Mouse (Mus musculus) intestine, embryonic 16.5 days (tissue): Measurements from ENCODE around the gene Pcmt1. TPM values are rescaled to one million over a fixed set of nuclear protein-coding genes. Genes with fewer than 3 reads are reported as not detected.

Source experiments
- ATAC-seq: fragments of 200-750 bp; cut with Nextera tagmentation; 2 replicates; pipeline ENCODE4 v1.8.0; 2017; ENCODE audit warnings: moderate TSS enrichment, moderate library complexity
- H3K27ac ChIP-seq: fragments of 300-500 bp; sonication (generic); 2 replicates; pipeline ENCODE4 v1.5.1; 2014; ENCODE audit warnings: mild to moderate bottlenecking, low read length
- H3K27me3 ChIP-seq: fragments of 300-500 bp; sonication (generic); replicated peaks from 2 replicates; pipeline ENCODE4 v1.6.1; 2014; ENCODE audit warnings: low read length, control low read depth, mixed read lengths; ENCODE audit not compliant: control insufficient read depth, insufficient read depth
- H3K36me3 ChIP-seq: fragments of 300-500 bp; sonication (generic); 2 replicates; pipeline ENCODE4 v1.6.1; 2014; ENCODE audit warnings: low read length, control low read depth; ENCODE audit not compliant: control insufficient read depth, insufficient read depth
- H3K4me1 ChIP-seq: fragments of 300-500 bp; sonication (generic); 2 replicates; pipeline ENCODE4 v1.6.1; 2014; ENCODE audit warnings: low read length, control low read depth, mixed read lengths; ENCODE audit not compliant: control insufficient read depth, insufficient read depth
- H3K4me2 ChIP-seq: fragments of 300-500 bp; sonication (generic); 2 replicates; pipeline ENCODE4 v1.6.1; 2014; ENCODE audit warnings: low read depth, low read length, control low read depth
- H3K4me3 ChIP-seq: fragments of 300-500 bp; sonication (generic); 2 replicates; pipeline ENCODE4 v1.5.1; 2014; ENCODE audit warnings: mild to moderate bottlenecking, low read length
- H3K9ac ChIP-seq: fragments of 300-500 bp; sonication (generic); 2 replicates; pipeline ENCODE4 v1.6.1; 2014; ENCODE audit warnings: low read depth, low read length
- H3K9me3 ChIP-seq: fragments of 300-500 bp; sonication (generic); 2 replicates; pipeline ENCODE4 v1.6.1; 2016; ENCODE audit warnings: low read length, control low read depth; ENCODE audit not compliant: control insufficient read depth
- WGBS: fragments of 180-500 bp; shearing (Covaris S2); extraction: QIAGEN DNeasy Blood & Tissue Kit; methylation state at CpG from one replicate; pipeline ENCODE4 v1.1.7; 2014; 5-methylcytosine and 5-hydroxymethylcytosine counted together
- polyA plus RNA-seq: library from polyadenylated mRNA; unstranded; fragments of >200 nt; fragmentation: Nextera tagmentation; extraction: Ambion mirVana; gene quantifications from 2 replicates; pipeline ENCODE4 v1.2.1, GENCODE M21; 2015

Pcmt1 gene
- polyA plus RNA-seq, 1 experiment from 2014 or later = 112 TPM

GRCm38 (mm10) chr10:7662471-7663141, 18.3 kb downstream of the Pcmt1 start:
- H3K4me1 ChIP-seq = no peaks in the 10 kb centered on the region
- H3K27ac ChIP-seq = peak overlapping the region; percentile 94
- peak overlapping the region; percentile 99 for H3K4me3 ChIP-seq
- H3K4me2 ChIP-seq = peak overlapping the region; percentile 88
- no peaks in the 10 kb centered on the region for H3K27me3 ChIP-seq
- peak; percentile 79 for ATAC-seq
- H3K9ac ChIP-seq = peak overlapping the region; percentile 87
- H3K36me3 ChIP-seq = no peaks in the 10 kb centered on the region
- WGBS = under 1% methylated on average over 44 of the region's 44 CpGs
- no peaks in the 10 kb centered on the region for H3K9me3 ChIP-seq

GRCm38 (mm10) chr10:7651057-7651456, 29.9 kb downstream of the Pcmt1 start:
- Histone ChIP-seq H3K4me1 (no peaks in the 10 kb centered on the region), H3K27ac (no peak overlapping the region), H3K9ac (no peak overlapping the region), H3K4me3 (no peak overlapping the region), H3K9me3 (no peaks in the 10 kb centered on the region), H3K27me3 (no peaks in the 10 kb centered on the region), H3K36me3 (peaks cover 8% of the 10 kb centered on the region), H3K4me2 (no peak overlapping the region)
- 88% methylated on average over 2 of the region's 2 CpGs for WGBS
- no peak for ATAC-seq

- Histone ChIP-seq H3K36me3 (peaks cover 8% of the 10 kb centered on the region), H3K27ac (no peak overlapping the region), H3K4me3 (no peak overlapping the region), H3K27me3 (no peaks in the 10 kb centered on the region), H3K9ac (no peak overlapping the region), H3K4me1 (no peaks in the 10 kb centered on the region), H3K4me2 (no peak overlapping the region), H3K9me3 (no peaks in the 10 kb centered on the region)
- 91% methylated on average over 4 of the region's 4 CpGs for WGBS
- no peak for ATAC-seq
Measured at GRCm38 (mm10) chr10:7649059-7649458, 31.9 kb downstream of the Pcmt1 start.

GRCm38 (mm10) chr10:7645911-7646310, 35.0 kb downstream of the Pcmt1 start:
- H3K9ac ChIP-seq = no peak overlapping the region
- H3K9me3 ChIP-seq = no peaks in the 10 kb centered on the region
- H3K36me3 ChIP-seq = peaks cover 11% of the 10 kb centered on the region
- no peaks in the 10 kb centered on the region for H3K4me1 ChIP-seq
- 89% methylated on average over 2 of the region's 2 CpGs for WGBS
- no peaks in the 10 kb centered on the region for H3K27me3 ChIP-seq
- ATAC-seq = no peak
- H3K4me3 ChIP-seq = no peak overlapping the region
- H3K27ac ChIP-seq = no peak overlapping the region
- H3K4me2 ChIP-seq = no peak overlapping the region

GRCm38 (mm10) chr10:7640366-7640765, 40.6 kb downstream of the Pcmt1 start:
- no peak for ATAC-seq
- Histone ChIP-seq H3K4me1 (no peaks in the 10 kb centered on the region), H3K9me3 (no peaks in the 10 kb centered on the region), H3K4me2 (no peak overlapping the region), H3K4me3 (no peak overlapping the region), H3K9ac (no peak overlapping the region), H3K27ac (no peak overlapping the region), H3K27me3 (no peaks in the 10 kb centered on the region), H3K36me3 (0 out of 2 replicates have a peak, but pooled peaks cover 10% of the 10 kb centered on the region)
- WGBS = 96% methylated on average over 12 of the region's 12 CpGs

GRCm38 (mm10) chr10:7630951-7631720, 49.8 kb downstream of the Pcmt1 start:
- no peak for ATAC-seq
- WGBS = 60% methylated on average over 16 of the region's 16 CpGs
- H3K36me3 ChIP-seq = no peaks in the 10 kb centered on the region
- H3K27ac ChIP-seq = no peak overlapping the region
- no peaks in the 10 kb centered on the region for H3K9me3 ChIP-seq
- no peaks in the 10 kb centered on the region for H3K4me1 ChIP-seq
- no peak overlapping the region for H3K4me2 ChIP-seq
- no peaks in the 10 kb centered on the region for H3K27me3 ChIP-seq
- no peak overlapping the region for H3K4me3 ChIP-seq
- H3K9ac ChIP-seq = no peak overlapping the region

DNA sequence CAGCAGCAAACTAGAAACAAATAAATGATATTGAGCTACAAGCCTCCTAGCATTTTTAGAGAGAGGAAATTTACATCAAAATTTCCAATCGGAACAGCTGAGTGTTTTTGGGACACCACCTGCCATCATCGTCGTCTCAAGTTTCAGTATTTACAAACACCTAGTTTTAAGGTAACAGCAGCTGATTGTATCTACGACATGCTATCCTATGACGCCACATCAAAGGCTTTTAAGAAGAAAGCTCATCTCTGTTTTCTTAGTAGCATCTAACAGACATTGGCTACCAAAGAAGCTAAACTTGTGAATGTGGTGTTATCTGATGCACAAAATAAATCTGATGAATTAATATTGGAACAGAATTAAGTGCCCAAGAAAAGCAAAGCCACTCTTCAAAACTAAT, 50.6 kb downstream of the Pcmt1 start:
- Histone ChIP-seq H3K4me2 (no peak overlapping the region), H3K36me3 (no peaks in the 10 kb centered on the region), H3K9me3 (no peaks in the 10 kb centered on the region), H3K4me3 (no peak overlapping the region), H3K4me1 (no peaks in the 10 kb centered on the region), H3K9ac (no peak overlapping the region), H3K27ac (no peak overlapping the region), H3K27me3 (no peaks in the 10 kb centered on the region)
- 90% methylated on average over 5 of the region's 5 CpGs for WGBS
- ATAC-seq = no peak

- H3K4me2 ChIP-seq = no peak overlapping the region
- no peak for ATAC-seq
- 91% methylated on average over 4 of the region's 4 CpGs for WGBS
Measured at GRCm38 (mm10) chr10:7629092-7629491, 51.8 kb downstream of the Pcmt1 start.

DNA sequence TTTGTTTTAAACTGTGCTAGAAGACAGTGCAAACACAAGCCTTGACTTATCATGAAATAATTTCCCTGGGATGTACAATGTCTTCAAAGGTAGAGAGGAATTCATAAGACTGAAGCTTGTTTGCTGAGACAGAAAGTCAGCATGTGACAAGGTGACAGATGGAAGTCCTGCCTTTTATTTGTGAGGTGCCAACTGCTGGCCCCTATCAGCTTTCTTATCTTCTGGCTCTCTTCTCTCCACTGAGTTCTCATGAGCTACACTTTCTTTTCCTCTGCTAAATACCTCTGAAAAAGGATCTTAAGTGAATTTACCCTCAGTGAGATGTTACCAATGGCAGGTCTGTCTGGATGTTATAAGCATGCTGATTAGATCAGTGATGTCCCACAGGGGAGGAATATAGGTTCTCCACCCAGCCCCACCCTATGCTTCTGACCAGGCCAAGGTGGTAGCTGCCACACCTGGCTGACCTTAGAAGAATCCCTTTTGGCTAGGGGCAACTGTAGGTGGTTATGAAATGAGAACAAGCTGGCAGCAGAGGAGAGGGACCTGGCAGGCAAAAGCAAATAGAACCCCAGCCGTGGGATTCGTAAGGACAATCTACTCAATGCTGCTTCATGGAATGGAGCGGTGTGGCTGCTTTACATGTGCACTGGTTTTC, 56.9 kb downstream of the Pcmt1 start:
- Histone ChIP-seq H3K9me3 (no peaks in the 10 kb centered on the region), H3K9ac (no peak overlapping the region), H3K27ac (no peak overlapping the region), H3K27me3 (no peaks in the 10 kb centered on the region), H3K4me1 (no peaks in the 10 kb centered on the region), H3K4me3 (no peak overlapping the region), H3K4me2 (no peak overlapping the region), H3K36me3 (no peaks in the 10 kb centered on the region)
- ATAC-seq = no peak
- 92% methylated on average over 3 of the region's 3 CpGs for WGBS

More at GRCm38 (mm10) chr10:7629092-7629491, 51.8 kb downstream of the Pcmt1 start:
- Histone ChIP-seq H3K9me3 (no peaks in the 10 kb centered on the region), H3K4me3 (no peak overlapping the region), H3K27ac (no peak overlapping the region), H3K4me1 (no peaks in the 10 kb centered on the region), H3K36me3 (no peaks in the 10 kb centered on the region), H3K27me3 (no peaks in the 10 kb centered on the region), H3K9ac (no peak overlapping the region)
